Mouse (Mus musculus) olfactory bulb, adult 2 months (tissue): Measurements from ENCODE around the gene Abr.

Experiments
- CTCF ChIP-seq: fragments of 200-500 bp; IDR thresholded peaks from 2 replicates; pipeline ENCODE4 v1.5.1; 2012; ENCODE audit warnings: low read depth, mild to moderate bottlenecking, low read length, moderate library complexity; ENCODE audit not compliant: insufficient read depth
- POLR2A ChIP-seq: fragments of 200-500 bp; IDR thresholded peaks from 2 replicates; pipeline ENCODE4 v1.6.1; 2012; ENCODE audit warnings: mild to moderate bottlenecking, low read depth, low read length, moderate library complexity; ENCODE audit not compliant: insufficient read depth

DNA sequence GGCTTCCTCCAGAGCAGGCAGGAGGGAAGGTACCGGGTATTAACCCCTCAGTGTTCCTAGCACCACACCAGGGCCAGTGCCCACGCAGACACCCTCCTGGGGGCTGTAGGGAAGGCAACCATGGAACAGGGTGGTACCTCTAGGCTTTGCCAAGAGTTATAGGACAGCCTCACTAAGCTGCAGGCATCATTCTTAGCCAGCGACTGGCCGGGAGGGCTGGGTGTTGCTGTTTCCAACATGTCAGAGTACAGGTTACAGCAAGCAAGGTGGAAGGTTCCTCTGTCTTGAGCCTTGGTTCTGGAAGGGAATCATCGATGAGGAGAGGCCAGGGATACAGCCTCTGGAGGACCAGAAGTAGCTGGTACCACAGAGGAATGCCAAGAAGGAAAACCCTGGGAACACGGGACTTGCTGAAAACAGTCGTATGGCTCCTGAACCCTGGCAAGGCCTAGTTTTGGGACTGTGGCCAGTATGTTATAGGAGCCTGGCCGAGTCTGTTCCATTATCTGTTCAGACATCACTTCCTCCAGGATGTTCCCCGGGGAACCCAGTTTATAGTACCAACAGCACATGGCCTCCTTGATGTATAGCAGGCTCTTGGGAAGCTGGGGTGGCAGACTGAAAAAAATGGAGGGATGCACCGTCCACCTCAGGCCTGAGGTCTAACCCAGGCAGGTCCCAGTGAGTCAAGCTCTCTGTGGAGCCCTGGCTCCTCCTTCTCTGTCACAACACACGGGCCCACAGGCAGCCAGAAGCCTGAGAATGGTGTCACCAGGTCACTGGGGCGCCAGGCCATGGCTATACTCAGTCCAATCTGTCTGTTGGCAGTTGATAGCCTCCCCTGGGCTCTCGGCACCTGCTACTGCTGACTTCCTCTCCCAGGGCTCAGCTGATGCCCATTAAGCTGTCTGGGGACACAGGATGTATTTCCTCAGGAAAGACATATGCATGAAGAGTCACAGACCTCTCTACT lies 112.1 kb downstream of the Abr start:
- TF ChIP-seq POLR2A (no peak), CTCF (no peak)
